Mouse (Mus musculus) frontal cortex, adult (tissue): ENCODE data around the gene Fntb.

Experiments used
- ATAC-seq: cut with Nextera tagmentation; 2 replicates; pipeline ENCODE4 v1.9.2; 2017; ENCODE audit warnings: mild to moderate bottlenecking, moderate library complexity, mixed read lengths; ENCODE audit not compliant: low TSS enrichment

The Fntb gene

DNA sequence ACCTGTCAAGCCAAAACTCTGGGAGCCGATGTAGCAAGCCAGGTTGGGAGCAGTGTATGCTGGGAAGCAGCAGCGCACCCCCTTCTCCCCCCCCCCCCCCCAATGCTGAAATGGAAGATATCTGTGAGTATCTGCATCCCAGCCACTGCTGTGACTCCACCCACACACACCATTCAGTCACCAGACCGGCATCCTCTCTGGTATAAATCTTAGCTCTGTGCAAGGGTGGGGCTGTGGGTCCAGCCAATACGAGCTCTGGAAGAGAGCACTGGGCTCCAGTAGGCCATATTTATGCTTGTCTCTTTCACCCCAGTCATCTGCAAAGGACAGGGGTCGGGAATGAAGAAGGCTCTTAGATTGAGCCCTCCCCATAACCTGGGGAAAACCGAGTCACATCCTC lies 155.0 kb downstream of the Fntb start:
- 0 out of 2 replicates have a peak, but pooled peaks have one; percentile 20 for ATAC-seq

DNA sequence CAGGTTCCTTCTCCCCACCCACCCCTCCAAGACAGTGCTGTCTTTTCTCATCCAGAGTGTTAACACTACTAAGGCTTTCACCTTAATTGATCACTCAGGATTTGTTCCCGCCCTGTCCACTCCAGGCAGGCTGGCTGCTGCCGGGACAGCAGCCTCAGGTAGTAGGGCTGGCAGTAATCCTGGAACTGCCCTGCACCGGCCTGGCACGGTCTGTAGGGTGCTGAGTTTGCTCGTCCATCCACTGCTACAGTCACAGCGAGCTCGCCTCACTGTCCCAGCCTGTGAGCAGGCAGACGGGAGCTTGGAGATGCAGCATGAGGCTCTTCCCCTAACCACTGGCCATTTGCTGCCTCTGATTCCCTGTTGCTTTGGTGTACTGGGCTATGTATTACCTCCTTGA lies 155.6 kb downstream of the Fntb start:
- ATAC-seq: no peak

DNA sequence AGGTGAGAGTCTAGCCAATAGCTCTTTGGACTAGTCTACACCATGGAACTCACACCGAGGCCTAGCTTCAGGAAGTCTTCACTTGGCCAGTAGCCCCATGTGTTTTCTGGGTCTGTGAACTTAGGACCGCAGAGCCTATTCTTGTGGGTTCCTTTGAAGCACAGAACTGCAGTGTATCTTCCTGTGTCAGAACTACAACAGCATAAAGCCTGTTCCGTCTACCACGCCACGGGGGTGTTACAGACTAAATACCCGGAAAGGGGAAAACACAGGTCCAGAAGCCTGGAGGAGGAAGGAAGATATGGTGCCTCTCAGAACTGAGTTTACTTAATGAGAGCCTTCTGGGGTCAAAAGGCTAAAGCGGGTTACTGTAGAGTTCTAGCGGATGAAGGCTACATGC lies 157.7 kb downstream of the Fntb start:
- no peak for ATAC-seq

DNA sequence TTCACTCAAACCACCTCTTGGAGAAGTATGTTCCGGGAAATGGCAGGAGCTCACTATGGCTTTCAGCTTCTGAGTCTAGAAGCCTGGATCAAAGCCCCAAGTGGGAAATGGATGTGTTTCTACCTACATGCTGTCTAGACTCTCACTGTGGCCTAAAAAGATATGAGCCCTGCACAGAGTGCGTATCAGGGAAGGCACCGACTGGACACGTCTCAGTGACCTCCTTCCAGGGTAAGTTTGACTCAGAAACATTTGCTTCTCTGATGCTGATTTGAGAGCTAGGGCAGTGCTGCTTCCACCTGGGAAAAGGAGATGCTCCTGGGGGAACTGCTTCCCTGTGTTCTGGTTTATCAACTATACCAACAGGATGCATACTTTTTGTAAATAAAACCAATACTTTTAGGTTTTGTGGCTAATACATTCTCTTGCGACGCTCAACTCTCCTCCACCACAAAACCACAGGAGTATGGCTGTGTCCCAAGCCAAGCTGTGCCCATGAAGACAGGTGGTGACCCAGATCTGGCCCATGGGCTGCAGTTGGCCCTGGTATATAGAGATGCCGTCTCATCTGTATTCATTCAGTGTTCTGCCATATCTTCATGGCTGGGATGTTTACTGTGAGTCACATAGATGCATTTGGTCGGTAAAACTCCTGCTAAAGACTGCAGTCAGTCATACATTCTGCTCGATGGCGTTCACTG lies 159.7 kb downstream of the Fntb start:
- ATAC-seq: no peak

DNA sequence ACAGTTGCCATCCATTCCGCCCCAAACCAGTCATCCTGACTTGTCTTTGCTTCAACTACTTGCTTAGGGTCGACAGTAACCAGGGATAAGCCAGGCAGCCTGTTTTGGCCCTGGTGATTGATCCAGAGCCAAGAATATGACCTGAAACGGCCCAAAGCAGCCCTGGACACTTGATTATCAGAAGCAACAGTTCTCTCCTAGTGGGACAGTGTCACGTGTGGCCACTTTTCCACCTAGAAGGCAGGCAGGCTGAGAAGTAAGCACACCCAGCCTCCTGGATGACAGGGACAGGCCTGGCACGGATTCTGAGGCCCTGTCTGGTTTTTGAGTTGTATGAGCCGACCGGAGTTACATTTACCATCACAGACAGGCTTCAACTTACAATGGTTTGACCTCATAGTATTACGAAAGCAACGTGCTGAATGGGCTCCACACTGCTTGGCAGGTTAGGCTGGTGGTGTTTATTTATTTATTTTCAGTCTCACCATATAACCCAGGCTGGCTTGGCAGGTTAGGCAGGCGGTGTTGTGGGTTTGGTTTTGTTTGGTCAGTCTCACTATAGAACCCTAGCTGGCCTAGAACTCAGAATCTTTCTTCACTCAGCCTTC lies 161.1 kb downstream of the Fntb start:
- ATAC-seq: no peak

DNA sequence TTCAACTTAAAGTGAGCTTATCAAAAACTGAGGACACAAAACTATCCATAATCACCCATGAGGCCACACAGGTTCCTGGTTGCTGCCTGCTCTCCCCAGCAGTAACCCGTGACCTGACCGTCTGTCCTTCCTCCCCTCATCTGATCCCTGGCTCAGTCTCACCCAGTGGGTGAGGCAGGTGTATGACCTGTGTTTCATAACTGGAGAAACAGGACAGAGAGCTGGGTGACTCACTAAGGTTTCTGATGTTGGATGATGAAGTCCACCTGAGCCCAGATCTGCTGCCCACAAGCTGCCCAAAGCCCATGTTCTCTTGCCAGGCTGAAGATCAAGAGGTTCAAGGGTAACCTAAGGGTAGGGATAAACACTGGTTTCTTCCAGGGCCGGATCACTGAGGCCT lies 161.6 kb downstream of the Fntb start:
- ATAC-seq: no peak

DNA sequence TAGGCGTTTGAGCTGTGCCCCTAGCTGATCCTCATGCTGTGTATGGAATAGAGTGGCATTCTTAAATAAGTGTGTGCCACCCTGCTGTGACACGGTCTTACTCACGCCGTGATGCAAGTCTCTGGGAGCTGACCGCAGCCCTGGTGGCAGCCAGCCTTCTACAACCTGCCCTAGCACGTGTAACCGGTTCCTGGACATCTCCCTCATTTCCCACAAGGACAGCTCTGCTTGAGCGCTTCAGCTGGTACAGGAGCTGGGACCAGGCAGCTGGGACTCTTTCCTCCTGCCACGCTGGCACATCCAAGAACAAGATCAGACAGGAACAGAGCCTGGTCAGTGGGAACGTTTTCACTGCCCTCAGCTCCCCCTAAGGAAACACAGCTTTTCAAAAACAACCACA lies 162.2 kb downstream of the Fntb start:
- no peak for ATAC-seq

DNA sequence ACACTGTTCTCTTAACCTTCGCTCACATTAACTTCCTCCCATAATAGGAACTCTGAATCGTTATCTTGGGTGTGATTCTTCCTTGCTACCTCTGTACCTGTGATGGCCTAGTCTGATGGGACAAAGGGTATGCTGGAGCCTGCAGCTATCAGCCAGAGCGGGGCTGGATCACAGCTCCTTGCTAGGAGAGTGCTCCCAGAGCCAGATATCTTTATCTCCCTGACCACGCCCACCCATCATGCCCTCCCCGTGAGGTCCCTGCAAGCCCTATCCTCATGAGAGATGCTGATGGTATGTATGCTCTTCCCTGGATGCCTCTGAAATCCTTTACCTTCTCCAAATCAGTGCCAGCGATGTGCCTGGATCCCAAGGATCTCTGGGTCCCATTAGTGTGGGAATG lies 164.8 kb downstream of the Fntb start:
- ATAC-seq: no peak

DNA sequence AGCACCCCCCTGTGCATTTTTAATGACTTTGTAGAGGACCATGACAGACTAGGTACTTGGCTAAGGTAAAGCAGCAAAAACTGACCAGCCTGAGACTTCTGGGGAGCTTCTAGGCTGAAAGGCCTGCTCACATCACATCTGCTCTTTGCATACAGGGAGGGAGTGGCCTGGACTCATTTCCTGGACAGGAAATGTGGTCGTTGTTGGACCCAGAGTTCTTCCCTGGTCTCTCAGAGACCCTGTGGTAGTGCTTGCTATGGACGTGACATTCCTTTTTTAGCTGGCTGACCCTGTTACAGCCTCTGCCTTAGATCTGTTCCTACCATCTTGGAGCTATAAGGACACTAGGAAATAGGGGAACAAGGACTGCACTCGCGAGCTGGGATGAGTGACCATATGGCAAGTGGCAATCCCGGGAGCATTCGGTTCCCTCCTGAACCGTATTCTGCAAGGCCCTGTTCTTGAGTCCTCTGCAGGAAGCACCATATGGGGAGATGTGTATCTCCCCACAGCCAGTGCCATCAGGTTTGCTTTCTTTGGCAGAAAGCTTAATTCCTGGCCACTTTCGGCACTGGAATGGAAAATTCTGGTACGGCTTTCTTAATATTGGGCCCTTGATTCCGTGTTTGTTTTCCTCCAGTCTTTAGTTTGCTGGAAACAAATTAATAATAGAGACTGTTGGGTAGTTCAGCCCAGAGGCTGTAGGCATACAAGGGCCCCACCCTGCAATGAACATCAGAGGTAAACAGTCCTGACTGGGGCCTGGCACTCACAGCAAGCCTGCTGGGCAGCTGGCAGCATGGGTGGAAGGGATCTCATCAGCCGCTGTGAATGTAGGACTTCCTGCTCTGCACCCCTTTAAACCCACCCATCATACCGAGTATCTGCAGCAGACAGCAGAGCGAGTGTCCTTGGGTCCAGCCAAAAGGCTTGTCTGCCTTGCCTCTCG lies 166.6 kb downstream of the Fntb start:
- no peak for ATAC-seq

DNA sequence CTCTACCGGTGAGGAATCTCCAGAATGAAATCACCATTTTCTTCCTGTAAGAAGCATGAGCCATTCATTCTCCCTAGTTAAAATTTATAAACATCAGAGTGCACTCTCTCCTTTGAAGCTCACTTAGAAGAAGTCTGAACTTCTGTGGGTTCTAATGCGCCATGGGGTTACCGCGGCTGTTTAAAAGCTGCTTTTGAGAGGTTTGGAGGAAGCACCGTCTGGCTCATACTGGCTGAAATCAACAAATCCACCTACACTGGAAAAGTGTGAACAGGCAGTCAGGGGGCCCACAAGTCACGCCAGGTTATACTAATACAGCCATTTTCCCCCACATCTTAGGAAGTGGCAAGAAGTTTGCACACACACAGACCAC lies 167.3 kb downstream of the Fntb start:
- peak; percentile 20; the same call in 1 of the 2 replicates for ATAC-seq

DNA sequence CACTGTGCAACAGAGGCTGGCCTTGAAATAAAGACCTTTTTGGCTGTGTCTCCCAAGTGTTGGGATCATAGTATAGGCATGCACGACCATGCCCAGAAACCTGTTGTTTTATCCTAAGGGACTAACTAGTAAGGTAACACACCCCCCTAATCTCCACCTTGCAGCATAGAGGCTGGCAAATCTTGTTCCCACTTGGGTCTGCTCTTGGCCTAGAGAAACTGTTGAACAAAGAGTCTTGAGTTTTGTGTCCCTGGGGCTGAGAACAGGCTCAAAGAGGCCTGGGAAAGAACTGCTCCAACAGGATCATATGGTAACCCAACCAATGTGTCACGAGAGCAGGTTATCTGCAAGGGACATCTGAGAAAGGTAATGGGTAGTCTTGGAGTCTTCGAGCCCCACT lies 169.0 kb downstream of the Fntb start:
- ATAC-seq: no peak

DNA sequence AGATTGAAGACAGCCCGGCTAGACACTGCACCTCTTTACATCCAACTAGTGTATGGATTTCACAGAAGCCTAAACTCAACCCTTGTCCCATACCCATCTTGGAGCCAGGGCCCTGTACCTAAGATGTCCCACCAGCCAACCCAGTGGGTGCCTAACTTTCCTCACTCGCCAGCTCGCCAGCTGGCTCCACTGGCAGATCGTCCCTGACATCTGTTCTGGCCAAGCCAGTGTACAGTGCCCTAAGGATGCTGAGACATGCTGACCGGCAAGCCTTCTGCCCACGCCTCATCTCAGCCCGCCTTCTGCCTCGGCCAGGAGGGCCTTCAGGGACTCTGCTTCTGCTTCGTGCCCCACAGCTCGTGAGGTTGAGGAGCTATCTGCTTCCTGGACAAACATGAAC lies 170.8 kb downstream of the Fntb start:
- ATAC-seq: no peak

DNA sequence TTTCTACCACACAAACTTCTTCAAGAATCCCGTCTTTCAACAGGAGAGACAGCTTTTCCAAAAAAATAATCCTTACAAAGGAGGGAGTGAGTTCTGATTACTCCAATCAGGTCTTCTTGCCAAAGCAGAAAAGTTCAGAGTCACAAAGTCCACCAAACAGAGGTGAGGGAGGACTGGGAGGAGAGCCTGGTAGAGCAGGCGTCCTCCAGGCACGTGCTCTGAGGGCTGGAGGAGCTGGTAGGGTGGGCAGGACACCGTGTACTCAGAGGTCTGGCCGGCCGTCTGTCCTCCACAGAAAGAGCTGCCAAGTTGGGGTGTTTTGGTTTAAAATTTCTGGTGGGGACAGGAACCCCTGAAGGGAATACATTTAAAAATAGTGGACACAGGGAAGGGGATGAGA lies 172.6 kb downstream of the Fntb start:
- ATAC-seq: no peak

DNA sequence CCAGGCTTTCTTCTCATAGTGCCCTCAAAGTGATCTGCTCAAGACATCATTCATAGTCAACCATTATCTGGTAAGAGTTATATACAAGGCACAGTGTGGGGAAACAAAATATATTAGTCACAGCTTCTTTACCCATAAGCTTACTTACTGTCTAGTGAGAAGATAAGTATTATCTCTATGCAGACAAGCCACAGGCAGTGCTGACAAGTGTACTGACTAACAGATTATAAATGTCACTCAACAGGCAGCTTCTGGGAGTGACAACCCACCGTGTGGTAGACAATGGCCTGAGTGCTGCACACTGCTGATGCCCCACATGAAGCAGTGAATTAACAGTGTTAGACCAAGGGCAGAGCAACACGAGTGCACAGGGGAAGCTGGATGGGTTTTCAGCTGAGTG lies 176.1 kb downstream of the Fntb start:
- no peak for ATAC-seq

DNA sequence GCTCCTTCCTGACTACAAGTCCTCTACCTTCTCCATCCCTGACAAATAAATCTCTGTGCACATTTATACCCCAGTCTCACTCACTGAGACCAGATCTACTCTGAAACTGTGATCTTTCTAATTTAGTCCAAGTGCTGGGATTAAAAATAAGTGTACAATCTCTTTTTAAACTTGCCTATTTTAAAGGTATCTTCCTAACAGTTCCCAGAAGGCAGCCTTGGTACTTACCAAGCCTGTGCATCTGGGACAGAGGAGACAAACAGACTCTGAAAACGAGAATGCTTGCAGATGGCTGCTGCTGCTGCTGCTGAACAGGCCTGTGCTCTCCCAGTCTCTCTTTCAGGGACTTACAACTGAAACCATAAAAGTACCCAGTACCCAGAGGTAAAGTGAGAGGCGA lies 177.1 kb downstream of the Fntb start:
- ATAC-seq: peak; percentile 87

DNA sequence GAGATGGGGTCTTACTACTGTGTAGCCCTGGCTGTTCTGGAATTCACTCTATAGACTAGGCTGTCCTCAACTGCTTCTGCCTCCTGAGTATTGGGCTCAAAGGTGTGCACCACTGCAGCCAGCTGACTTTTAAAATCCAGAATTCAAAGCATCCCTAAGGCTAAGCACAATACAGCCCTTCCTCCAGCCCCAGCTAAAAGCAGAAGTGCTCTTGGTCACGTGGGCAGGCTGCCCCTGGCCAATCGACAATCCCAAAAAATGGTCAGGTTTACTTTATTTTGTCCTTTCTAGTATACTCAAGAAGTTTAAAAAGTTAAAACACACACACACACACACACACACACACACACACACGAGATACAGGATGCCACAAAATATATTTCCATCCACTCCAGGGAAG lies 177.7 kb downstream of the Fntb start:
- ATAC-seq: no peak

DNA sequence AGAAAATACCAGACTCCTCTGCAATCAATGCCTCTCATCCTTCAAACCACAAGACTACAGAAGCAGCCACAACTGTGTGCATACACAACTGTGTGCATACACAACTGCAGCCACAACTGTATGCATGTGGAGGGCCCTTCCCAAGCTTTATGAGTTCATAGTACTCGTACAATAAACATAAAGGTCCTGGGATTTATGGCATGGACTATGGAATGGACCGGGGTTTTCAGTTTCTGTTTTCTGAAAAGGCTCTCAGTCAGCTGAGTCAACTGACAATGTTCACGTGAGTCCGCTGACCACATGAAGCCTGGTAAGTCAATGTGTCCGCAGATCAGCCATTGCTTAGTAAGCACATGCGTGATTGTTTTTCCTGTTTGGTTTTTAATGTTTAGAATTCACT lies 178.1 kb downstream of the Fntb start:
- ATAC-seq: no peak

DNA sequence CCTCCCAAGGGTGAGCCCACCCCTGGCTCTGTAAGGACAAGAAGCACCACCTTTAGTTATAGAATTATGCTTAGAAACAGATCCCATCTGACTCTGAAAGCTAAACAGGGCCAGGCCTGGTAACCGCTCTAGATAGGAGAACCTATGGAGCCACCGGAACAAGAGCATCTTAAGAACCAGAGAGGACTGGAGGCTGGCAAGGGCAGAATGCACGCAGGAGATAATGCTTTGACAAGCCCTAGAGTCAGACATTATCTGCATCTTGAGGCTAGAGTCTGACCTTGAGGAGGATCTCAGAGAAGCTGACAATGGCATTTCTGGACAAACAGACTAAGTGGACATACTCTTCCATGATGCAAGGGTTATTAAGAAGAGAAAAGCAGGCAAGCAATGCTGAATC lies 182.1 kb downstream of the Fntb start:
- no peak for ATAC-seq

DNA sequence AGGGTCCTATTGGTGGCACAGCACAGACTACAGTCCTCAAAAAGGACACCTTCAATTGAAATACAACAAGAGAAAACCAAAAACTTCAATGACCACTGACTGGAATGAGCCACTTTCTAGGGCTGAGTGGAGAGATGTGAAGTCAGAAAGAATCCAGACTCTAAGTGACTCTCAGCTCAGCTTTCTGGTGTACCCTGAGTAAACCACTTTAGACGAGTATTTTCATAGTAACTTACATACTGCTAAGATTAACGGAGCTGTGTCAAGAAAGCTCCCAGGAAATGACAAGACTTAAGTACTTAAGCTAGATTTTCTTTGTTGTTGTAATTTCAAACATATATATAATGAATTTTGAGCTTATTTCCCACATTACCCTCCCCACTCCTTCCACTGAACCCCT lies 182.8 kb downstream of the Fntb start:
- no peak for ATAC-seq

DNA sequence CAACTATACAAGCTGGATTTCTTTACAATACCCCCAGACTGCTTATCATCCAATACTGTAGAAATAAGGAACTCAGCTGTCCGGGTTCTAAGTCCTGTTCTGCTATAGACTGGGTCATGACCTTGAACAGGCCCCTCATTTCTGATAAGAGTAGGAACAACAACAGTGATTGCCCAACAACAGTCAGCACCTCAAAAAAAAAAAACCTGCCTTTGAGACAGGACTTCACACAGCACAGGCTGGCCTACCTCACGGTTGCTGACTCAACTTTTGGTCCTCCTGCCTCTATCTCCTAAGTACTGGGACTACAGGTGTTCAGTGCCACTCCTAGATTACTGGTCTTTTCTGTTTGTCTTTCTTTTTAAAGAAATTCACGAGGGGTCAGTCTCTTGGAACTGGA lies 183.4 kb downstream of the Fntb start:
- ATAC-seq: no peak

DNA sequence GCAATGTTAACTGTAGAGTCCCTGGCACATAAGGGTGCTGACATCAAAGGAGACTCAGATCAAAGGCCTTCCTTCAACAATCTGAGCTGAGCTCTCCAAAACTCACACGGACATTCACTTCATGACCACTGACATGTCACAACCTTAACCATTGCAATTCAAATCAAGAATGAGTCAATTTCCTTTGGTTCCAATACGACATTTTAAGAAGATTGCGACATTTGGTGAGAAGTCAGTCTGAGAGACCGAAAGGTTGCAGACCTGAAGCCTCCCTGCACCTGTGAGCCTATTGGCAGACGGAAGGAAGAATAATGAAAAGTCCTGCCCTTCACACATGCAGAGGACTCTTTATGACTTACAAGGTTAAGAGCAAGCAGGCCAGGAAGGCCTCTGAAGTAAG lies 184.9 kb downstream of the Fntb start:
- no peak for ATAC-seq

DNA sequence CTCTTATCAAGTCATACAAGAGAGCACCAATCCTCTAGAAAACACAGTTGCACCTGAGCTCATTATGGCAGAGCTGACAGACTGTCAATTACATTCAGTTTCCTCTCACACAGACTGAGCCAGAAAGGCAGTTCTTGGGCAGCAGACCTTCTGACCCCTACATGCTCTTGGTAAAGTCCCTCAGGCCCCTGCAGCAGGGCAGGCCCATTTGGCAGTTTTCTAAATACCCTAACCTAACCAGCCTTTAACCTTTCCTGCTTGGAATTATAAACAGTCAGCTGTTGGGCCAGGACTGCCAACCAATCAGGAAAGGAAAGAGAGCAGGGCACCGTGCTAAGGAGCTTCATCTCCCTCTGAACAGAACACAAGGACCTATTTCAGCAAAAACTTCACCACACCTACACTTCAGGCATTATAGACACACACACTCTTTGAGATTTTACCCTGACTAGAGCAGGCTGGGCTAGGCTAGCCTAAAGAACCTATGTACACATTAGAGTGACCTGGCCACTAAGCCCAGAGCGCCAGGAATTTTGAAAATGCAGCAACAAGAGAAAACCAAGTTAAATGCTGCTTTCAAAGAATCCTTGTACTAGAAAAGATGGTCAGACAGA lies 188.5 kb downstream of the Fntb start:
- no peak for ATAC-seq
